Mouse (Mus musculus) adrenal gland, postnatal 25 days (tissue): ENCODE measurements around the gene Ephx1. TPM values are rescaled to one million over a fixed set of nuclear protein-coding genes. Genes with fewer than 3 reads are reported as not detected.

Source experiments
- DNase-seq: peaks from one replicate; pipeline ENCODE4 v3.0.0; 2021; ENCODE audit warnings: mixed read lengths
- total RNA-seq: library from RNA; stranded (reverse); gene quantifications from 2 replicates; pipeline ENCODE4 v1.2.3, GENCODE M21; 2021

Gene Ephx1
- total RNA-seq, 1 experiment from 2014 or later: 112 TPM

DNA sequence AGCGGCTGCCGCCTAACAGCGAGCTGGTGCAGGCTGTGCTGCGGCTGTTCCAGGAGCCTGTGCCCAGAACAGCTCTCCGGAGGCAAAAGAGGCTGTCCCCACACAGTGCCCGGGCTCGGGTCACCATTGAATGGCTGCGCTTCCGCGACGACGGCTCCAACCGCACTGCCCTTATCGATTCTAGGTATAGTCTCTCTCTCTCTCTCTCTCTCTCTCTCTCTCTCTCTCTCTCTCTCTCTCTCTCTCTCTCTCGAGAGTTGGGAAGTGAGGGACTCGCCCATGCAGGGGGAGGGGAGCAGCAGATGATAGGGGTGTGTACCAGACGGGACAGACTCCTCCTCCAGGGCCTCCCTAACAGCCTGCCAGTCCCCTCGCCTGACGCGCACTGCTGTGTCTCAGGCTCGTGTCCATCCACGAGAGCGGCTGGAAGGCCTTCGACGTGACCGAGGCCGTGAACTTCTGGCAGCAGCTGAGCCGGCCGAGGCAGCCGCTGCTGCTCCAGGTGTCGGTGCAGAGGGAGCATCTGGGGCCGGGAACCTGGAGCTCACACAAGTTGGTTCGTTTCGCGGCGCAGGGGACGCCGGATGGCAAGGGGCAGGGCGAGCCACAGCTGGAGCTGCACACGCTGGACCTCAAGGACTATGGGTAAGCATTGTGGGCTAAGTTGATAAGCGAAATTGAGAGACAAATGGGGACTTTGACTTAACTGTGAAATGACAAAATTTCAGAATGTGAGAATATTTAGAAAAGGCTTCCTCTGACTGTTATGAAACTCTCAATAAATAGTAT, 83.9 kb downstream of the Ephx1 start:
- DNase-seq: peak; percentile 64

DNA sequence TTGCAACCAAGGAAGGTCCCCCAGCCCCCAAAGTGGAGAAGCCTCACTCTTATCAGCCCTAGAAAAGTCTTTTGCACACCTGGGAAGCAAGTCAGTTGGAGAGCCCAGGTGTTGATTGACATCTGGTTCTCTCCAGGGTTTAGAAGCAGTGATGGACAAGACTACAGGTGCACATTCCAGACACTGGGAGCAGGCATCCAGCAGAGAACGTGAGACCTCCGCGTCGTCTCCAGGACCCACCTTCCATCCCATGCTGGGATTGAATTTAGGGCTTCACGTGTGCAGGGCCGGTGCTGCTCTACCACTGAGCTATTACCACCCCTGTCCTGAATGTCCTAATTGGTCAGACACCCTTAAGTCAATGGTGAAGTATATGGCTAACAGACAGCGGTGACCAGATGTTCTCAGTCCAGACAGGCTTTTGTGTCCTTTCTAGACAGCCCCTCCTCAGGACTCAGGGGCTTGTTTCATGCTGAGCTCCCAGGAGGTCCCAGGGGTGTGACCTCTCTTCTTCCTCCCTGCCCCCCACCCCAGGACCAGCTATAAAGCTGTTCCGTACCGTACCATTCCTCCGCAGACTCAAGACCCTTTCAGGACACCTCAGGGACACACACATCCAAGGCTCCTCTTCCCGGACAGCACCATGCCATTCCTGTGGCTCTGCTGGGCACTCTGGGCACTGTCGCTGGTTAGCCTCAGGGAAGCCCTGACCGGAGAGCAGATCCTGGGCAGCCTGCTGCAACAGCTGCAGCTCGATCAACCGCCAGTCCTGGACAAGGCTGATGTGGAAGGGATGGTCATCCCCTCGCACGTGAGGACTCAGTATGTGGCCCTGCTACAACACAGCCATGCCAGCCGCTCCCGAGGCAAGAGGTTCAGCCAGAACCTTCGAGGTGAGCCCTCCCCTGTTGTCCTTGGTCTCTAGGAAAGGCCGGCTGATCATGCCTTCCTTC, 86.0 kb downstream of the Ephx1 start, which contains the start of gene Lefty1:
Lefty1 (plus strand) TSS at position 556 of the 953 bp plus-strand sequence.
- no peak for DNase-seq

DNA sequence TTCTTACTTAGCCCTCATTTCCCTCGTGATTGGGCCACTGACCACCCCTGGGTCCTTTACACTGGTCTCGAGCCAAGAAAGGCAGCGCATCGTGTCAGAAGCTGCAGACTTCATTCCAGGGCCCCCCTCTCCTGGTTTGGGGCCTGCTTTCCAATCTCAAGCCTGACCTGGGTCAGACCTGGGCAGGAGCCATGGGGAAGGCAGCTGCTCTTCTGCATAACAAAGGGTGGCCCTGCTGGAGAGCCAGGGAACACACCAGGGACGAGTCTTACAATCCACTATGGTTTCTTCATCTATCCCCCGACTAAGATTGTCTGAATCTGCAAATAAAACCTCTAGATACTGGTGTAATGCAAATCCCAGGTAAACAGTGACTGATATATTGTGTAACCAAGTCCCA, 87.0 kb downstream of the Ephx1 start:
- no peak for DNase-seq

DNA sequence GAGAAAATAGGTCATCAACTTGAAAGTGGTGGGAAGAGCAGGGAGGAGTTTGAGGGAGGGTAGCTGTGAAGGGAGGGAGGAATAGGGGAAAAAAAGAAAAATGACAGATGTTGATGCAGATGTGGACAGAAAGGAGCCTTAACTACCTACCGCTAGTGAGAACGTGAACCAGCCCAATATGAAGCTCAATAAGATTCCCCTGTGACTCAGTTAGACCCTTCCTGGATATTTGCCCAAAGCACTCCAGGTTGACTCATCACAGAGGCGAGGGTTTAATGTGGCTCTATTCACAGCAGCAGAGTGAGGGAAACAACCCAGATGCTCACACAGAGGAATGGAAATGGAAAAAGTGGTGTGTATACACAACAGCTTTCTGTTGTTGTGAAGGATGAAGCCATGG, 89.6 kb downstream of the Ephx1 start:
- no peak for DNase-seq

DNA sequence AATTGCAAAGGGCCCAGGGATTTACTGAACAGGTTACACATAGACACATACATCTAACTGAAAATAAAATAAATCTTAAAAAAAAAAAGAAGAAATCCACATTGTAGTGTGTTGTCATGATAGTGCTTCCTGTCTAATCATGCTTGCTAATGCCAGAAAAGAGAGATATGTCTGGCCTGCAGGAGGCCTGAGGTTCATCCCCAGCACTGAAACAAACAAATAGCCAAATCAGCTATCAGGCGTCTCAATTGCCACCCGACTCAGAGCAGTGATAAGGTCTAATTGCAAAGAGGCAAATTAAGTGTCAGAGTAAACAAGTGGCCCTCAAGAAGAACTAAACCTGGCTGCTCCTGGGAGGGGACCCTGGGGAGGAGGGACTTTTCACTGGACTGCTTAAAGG, 91.1 kb downstream of the Ephx1 start:
- DNase-seq: no peak

DNA sequence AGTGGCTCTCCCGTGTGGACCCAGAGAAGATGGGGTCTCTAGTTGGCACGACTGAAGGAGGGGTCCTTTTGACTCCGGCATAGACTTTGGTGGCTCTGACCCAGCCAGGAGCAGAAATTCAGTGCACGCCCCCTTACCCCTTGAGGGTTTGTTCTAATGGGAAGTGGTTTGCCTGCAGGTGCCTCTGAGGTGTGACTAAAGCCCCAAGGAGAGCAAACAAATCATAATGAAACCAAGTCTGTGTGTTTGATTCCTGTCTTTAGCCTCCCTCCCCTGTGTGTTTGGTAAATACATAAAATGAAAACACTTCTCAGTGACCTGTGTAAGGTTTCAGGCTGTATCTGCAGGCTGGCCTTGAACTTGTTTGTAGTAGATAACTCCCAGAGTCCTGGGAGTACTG, 94.4 kb downstream of the Ephx1 start:
- no peak for DNase-seq

Other genes with a start within 250 kb of the Ephx1 start
- gene H3f3a, start 207.0 kb downstream of the Ephx1 start, total RNA-seq: 739 and 836 TPM in 2 replicates
- gene Sde2, start 169.8 kb downstream of the Ephx1 start, total RNA-seq: 21.7 and 26.0 TPM in 2 replicates
- 0.38 and 0.73 TPM in 2 replicates for gene Lefty2, start 127.8 kb downstream of the Ephx1 start, total RNA-seq
- gene Pycr2, start 116.6 kb downstream of the Ephx1 start, total RNA-seq: 35.0 and 46.2 TPM in 2 replicates
- 6.1 and 9.5 TPM in 2 replicates for gene Lefty1, start 85.9 kb downstream of the Ephx1 start, total RNA-seq
- 77.2 and 92.4 TPM in 2 replicates for gene Tmem63a, start 78.6 kb downstream of the Ephx1 start, total RNA-seq
- not detected in 2 replicates for gene 9130409I23Rik, start 30.3 kb upstream of the Ephx1 start, total RNA-seq
- gene Nvl, start 123.3 kb upstream of the Ephx1 start, total RNA-seq: 24.6 and 25.4 TPM in 2 replicates
- gene Cnih4, start 123.8 kb upstream of the Ephx1 start, total RNA-seq: 43.7 and 44.3 TPM in 2 replicates
- gene Wdr26, start 191.1 kb upstream of the Ephx1 start, total RNA-seq: 143 and 151 TPM in 2 replicates